Mouse (Mus musculus) common myeloid progenitor, adult 5-6 weeks (primary cell): ENCODE data around the gene Glyctk. TPM values are rescaled to one million over a fixed set of nuclear protein-coding genes. Genes with fewer than 3 reads are reported as not detected.
A peak's percentile ranks its signal among the peaks of the same experiment; 100 is the strongest.
"Not testable (repeated sequence)": the region's sequence is repeated elsewhere in the genome, so short reads cannot be mapped to it uniquely, and the experiment has no call there.

Source experiments
- ATAC-seq: replicated peaks from 2 replicates; pipeline ENCODE4 v1.8.0; 2016; ENCODE audit warnings: low read depth, mild to moderate bottlenecking, moderate TSS enrichment, inconsistent platforms; ENCODE audit not compliant: poor library complexity, severe bottlenecking
- total RNA-seq: library from RNA; stranded (forward); fragments of 200-1000, 187-1606 nt; gene quantifications from 2 replicates; pipeline ENCODE4 v1.2.3, GENCODE M21; 2017

Glyctk gene
- total RNA-seq, 1 experiment from 2014 or later: 2.4 TPM

DNA sequence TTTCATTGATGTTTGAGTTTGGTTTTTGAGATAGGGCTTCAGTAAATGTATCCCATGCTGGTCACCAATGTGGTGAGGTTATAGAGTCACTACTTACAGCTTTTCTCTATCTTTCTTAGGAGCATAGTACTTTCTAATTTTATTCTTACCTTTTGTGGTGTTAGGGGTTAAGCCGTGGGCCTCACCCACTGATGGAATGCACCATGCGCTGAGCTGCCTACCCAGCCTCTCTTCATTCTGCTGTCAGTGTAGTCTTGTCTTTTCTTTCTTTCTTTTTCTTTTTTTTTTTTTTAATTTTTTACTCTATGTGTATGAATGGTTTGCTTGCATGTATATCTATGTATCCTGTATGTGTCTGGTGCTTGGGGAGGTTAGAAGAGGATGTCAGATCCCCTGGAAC, 21.5 kb upstream of the Glyctk start:
- no peak for ATAC-seq

DNA sequence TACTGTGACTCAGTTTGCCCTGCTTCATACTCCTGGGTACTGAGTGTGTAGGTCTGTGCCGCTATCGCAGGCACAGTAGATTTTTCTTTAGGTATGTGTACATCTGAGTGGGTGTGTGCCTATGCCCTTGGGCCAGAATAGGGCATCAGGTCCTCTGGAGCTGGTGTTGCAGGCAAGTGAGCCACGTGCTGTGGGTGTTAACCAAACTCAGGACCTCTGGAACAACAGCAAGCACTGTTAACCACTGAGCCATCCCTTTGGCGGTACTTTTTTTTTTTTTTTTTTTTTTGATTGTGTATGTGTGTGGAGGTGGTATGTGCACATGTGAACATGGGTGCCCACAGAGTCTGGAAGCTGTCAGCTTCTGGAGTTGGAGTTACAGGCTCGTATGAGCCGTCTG, 19.9 kb upstream of the Glyctk start:
- ATAC-seq: no peak

DNA sequence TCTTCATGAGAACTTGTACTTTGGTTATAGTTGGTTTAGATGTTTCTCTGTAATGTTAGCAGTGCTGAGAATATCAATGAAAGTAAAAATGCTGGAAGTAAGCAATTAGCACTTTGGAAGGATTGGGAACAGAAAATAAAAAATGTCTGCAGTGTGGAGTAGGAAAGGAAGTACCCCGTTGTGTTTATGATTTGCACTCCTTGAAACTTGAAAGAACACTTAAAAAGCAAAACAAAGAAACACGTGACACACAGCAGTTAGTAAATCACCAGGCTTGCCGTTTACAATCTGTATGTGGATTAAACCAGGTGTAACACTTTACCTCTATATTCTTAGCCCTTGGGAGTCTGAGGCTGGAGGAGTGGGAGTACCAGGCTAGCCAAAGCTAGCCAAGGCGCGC, 18.8 kb upstream of the Glyctk start:
- no peak for ATAC-seq

DNA sequence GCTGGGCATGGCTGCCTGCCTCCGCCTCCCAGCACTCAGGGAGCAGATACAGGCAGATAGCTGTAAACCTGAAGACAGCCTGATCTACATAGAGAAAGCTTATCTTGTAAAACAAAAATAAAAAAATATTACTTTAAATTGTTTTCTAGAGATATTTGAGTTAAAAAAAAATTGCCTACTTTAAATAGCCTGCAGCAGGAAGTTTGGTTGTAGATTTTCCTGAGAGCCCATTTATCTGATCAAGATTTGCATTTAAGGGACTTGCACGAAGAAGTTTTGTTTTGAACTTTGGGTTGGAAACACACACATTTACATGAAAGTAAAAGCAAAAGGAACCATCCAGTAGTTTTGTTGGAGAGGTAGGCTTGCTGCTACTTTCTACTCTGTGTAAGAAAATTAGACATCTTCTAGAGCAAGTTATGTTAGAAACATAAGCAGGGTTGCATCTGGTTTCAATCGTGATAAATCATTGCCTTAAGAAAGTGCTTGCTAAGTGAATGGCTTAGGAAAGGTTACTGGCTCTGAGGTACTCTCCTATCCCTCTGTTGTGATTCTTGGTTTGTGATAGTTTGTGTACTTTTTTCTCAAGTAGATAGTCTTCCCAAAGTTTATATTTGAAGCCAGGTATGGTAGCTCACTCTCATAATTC, 17.7 kb upstream of the Glyctk start:
- no peak for ATAC-seq

DNA sequence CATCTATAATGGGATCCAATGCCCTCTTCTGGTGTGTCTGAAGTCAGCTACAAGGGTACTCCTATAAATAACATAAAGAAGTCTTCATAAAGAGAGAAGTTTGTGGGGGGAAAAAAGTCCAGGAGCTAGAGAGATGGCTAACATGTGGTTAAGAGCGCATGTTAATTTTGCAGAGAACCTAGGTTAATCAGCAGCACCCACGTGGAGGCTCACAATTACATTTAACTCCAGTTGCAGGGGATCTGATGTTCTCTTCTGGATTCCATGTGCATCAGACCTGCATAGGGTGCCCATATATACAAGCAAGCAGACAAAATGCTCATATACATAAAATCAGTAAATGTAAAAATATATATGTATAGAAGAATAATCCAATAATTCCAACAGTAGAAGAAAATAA, 15.4 kb upstream of the Glyctk start:
- no peak for ATAC-seq

DNA sequence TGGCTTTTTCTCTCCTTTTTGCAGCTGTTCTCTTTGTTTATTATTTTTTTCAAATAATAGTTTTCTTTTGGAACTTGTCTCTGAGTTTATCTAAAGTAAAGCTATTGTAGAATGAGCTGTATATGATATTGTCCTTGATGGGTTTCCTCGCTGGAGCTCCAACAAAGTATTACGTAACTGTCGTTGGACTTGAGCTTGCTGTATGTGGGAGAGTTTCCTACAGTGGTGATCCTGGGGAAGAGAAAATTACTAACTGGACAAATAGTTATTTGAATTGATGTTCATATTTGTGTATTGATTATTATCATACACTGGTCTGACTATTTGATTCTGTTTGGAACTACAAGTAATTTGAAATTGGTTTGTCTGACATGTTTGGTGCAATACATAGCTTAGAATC, 14.6 kb upstream of the Glyctk start:
- ATAC-seq: no peak

DNA sequence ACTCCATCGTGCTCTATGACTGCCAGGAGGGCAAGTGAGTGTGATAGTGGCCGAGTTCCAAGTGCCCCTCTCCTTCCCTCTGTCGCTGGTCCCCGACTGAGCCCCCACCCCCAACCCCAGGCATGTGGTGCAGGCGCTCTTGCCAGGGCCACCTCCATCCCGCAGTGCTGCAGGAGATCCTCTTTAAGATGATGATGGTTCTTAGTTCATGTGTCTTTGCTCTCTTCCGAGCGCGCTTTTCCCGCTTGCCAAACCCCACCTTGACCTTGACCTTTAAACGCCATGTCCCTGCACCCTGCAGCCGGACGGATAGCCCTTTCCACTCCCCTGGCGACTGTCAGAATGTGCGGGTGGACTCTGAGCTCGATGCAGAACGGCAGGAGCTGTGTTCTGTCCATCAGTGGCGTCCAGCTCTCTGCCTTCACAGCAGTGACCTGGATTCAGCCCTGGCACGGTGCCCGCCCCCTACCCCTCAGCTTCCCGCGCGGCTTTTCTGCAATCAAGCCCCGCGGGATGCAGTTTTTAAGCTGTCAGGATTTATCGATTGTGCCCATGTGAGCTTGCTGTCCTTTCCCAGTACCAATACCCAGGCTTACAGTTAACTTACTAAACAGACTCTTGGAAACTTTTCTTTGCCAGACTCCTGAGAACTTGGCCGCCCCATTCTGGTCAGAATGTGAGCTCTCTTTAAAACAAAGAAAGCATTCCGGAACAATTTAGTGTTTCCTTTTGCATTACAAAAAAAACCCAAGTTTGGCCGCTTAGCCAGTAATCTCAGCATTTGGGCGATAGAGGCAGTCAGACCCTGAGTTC, 13.6 kb upstream of the Glyctk start:
- ATAC-seq: peak; percentile 34

DNA sequence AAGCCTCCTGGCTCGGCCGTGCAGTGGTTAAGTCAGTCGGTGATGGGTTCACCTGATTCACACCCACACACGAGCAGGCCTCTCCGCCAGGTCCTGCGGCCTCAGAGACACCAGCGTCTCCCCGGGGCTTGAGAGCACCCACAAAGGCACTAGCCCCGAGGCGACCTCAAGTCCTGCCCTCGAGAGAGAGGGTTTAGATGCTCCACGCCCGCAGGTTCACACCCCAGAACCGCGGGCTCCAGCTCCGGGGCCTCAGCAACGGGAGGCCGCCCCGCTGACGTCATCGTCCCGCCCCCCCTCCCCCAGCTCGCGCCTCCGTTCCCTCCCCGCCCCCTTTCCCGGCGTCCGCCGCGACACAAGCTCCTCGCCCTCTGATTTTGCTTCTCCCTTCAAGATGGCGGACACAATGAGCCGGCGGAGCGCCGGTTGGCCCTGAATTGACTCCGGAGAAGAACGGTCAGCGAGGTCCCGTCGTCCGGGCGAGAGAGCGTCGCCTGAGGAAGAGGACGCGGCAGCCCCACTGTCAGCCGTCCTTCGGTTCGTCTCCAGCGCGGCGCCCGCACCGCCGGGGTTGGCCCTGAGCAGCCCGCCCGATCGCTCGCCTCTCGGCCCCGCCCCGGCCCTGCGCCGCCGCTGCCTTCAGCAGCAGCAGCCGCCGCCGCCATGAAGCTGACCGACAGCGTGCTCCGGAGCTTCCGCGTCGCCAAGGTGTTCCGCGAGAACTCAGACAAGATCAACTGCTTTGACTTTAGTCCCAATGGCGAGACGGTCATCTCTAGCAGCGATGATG, 12.8 kb upstream of the Glyctk start, which contains the start of gene Wdr82:
TSS of gene Wdr82 (plus strand) at position 373 of the 790 bp plus-strand sequence.
- peak; percentile 76 for ATAC-seq

DNA sequence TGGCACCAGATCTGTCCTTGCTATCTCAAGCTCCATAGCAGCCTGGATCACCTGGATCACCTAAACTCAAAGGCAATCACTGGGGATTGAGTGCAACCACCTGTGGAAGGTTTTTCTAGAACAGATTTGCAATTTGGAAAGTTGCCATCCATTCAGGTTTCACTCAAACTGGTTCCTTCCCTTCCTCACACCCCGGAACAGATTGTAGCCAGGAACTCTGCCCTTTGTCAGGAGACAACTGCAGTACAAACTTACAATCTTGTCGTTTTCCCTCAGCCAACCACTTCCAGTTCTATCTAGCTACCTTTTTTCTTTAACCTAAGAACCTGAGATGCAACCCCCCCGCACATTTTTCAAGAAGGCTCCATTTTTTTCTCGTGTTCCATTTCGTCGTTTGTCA, 12.0 kb upstream of the Glyctk start:
- ATAC-seq: no peak

DNA sequence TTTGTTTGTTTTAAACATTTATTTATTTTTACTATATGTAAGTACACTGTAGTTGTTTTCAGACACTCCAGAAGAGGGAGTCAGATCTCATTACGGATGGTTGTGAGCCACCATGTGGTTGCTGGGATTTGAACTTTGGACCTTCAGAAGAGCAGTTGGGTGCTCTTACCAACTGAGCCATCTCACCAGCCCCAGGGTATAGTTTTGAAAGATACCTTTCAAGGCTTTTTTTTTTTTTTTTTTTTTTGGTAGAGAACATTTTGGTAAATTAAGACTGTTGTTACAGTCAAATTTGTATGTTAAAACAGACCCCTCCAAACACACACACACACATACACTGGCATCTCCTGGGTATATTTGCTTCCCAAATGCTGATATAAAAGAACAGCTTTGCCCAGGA, 11.1 kb upstream of the Glyctk start:
- ATAC-seq: not testable (repeated sequence)

DNA sequence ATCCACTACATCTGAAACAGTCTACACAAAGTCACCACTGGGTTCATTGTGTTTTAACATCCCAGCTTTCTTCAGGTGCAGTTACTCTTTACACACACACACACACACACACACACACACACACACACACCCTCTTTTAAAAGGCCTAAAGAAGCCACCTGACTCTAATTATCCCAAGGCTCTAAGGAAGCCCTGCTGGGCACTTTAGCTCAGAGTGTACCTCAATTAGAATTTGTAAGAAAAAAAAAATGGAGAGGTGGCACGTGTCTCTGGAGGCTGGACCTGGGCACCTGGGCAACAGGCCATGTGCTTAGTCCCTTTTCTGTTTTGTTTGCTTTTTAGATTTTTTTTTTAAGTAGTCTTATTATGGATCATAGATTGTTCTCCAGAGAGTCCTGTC, 9.8 kb upstream of the Glyctk start:
- no peak for ATAC-seq

DNA sequence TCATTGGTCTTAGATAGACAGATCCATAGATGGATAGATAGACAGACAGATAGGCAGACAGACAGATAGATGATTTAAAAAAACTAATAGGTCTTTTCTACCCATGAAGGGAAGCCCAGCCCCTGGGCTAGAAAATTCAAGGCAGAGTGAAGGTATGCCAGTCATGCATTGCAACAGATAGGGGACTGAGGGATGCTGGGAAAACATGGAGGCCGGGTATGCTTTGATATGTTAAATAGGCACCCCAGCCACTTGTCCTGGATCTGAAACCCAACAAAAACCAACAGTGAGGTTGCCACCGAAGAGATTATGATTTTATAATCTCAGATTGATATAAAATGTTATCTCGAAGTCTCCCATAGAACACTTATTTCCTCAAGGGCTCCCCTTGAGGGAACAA, 9.3 kb upstream of the Glyctk start:
- ATAC-seq: no peak

DNA sequence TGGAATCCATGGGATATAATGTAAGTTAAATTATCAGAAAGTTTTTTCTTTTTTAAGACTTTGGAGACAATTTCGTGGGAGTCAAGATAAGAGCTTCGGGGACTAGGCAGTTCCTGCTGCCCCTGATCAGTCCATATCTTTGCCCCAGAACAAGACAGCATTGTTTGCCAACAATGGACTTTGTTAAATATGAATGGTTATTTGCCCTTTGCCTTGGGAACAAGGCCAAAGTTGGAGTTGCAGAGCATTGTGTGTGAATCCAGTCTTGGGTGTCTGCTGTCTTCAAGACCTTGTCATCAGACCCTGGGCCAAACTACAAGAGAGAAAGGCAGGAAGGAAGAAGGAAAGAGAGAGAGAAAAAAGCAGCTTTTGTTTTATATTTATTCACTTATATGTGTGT, 8.8 kb upstream of the Glyctk start:
- no peak for ATAC-seq

DNA sequence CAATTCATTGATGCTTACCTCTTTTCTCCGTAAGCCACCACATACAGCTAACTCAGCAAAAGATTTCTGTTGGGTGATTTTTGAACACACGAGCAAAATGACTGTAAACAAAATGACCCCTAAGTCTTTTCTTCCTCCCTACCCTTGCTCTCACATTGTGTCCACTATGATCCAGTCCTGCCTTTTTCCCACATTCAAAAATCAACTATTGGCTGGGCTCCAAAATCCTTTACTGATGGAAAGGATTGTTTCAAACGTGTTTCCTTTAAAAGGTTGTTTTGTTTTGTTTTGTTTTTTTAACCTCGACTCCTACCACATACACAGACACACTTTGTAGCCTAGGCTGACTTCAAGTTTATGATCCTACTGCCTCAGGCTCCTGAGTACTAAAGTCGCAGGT, 2.5 kb upstream of the Glyctk start:
- ATAC-seq: no peak

DNA sequence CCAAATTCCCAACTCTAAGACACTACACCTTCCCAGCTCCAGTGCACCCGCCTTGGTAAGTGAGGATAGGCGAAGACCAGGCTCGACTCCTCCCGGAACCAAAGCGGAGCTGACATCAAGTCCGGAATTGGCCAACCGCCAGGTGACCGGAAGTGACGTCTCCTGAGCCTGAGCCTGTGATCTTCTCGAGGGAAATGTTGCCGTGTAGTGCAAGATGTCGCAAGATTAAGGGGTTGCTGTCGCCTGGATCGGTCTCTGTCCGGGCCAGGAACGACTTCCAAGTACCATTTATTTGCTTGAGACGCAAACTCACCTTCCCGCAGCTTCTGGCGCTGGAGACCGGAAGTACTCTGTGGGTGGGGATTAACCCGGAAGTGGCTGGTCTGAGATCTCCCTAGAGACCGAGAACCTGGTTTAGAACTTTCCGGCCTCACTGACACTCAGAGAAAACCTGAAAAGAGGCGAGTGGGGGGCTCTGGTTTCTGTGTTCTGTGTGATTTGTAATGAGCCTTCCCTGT, 1.9 kb upstream of the Glyctk start:
- peak; percentile 77 for ATAC-seq

DNA sequence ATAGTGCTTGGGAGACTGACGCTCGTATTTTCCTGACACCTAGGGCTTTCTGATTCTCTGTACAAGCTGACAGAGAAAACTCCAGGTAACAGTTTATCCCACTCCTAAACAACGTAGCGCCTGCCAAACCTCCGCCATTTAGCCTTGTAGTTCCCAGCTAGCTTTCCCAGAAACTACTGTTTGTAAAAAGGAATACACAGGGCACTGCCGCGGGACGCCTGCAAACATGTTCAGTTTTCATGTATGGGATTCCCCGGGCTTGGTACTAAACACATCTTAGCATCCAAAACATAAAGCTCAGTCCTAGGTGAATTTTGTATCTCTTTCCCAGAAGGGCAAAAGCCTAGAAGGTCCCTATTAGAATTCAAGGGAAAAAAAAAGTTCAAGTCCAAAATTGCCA, 1.3 kb upstream of the Glyctk start:
- ATAC-seq: no peak

DNA sequence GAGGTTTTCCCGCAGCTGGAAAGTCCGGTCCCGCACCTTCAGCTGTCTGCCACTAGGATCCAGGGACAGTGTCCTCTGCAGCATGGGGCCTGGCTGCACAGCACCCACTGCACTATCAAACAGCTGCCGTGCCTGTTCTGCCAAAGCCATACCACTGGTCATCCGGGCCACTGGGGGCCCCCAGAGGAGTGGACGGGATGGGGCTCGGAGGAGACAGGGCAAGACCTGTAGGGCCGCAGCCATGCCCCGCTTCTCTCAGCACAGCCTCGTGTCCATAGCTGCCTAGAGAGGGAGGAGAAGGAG, 364 bp downstream of the Glyctk start:
- ATAC-seq: no peak

DNA sequence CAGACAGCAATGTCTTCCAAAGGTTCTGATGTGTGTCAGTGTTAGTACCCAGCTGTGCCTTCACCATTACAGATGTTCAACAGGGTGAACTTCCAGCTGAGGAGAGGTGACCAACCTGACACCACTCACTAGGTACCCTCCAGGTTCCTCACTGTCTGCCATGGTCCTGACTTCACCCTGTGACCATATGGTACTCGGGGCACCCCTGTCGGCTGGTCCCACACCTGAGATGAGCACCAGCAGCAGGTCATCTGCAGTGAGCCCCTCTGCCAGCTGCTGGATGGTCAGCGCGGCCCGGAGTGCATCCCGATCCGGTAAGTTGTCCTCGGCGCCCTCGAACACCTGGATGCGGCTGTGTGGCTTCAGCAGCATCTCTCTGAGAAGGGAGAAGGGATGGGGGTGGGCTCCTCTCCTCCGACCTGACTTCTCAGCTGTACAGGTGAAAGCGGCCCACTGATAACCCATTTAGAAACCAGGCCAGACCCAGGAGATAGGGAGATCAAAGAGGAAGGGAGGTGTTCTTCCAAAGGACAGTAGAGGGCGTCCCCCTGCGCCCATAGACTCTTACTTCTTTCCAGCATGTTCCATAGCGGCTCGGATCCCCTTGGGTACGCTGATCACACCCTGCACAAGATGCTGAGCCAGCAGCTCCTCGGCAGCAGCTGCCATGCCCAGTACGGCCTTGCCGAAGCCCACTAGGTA, 866 bp downstream of the Glyctk start:
- ATAC-seq: no peak

DNA sequence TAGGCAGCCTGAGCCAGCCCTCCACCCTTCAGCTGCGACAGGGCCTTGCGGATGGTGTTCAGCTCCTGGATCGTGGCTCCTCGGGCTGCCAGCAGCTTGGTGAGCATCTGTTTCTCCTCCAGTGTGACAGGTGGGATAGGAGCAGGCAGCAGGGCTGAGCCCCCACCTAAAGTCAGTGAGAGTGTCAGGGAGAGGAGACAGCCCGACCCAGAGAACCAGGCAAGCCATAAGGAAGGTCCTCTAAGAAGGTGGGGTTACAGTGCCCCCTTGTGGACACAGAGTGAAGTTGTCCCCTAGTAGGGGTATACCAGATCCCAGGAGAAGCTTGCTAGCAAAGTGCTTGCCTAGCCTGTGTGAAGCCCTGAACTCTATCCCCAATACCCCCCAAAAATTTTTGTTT, 1.5 kb downstream of the Glyctk start:
- ATAC-seq: peak; percentile 60

DNA sequence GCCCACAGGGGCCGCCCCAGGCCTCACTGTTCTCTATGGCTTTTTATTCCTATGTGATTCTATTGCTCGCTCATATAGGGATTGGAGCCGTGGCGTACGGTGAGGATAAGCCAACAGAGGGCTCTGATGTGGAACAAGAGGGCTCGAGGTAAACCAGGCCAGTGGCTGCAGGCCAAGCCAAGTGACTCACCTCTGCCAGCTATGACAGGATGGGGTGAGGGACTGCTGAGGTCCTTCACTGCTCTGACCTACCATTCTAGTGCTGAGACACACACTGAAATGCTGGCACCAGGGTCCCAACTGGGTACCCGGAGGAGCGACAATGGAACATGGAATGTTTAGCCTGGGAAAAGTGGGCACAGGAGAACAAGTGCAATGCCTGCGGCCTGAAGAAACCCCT, 3.8 kb downstream of the Glyctk start:
- ATAC-seq: no peak

DNA sequence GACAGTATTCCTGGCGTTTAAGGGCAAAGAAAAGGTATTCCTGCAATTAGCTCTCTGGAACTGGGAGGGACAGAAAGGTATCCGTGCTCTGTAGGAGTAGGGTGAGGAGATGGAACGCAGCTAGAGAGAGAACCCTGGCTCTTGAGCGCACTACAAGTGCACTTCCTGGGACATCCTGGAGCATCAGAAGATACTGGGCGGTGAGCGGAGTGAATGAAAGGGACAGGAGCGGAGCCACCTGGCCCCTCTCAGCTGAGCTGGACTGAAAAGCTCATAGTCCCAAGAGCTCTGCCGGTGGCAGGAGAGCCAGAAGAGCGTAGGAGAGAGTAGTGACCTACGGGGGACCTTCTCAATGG, 8.6 kb downstream of the Glyctk start:
- ATAC-seq: no peak
